Mouse (Mus musculus) heart, embryonic 12.5 days (tissue): Measurements from ENCODE around the gene Grip1. TPM values are rescaled to one million over a fixed set of nuclear protein-coding genes. Genes with fewer than 3 reads are reported as not detected.

ENCODE experiments used
- ATAC-seq: fragments of 200-750 bp; cut with Nextera tagmentation; 2 replicates; pipeline ENCODE4 v1.8.0; 2017; ENCODE audit warnings: moderate TSS enrichment, moderate library complexity; ENCODE audit not compliant: insufficient number of reproducible peaks, low FRiP score
- H3K27ac ChIP-seq: fragments of 300-500 bp; sonication (generic); 2 replicates; pipeline ENCODE4 v1.5.1; 2016; ENCODE audit warnings: mild to moderate bottlenecking, moderate library complexity; ENCODE audit not compliant: poor library complexity, severe bottlenecking
- H3K27me3 ChIP-seq: fragments of 300-500 bp; sonication (generic); replicated peaks from 2 replicates; pipeline ENCODE4 v1.6.1; 2016; ENCODE audit warnings: mild to moderate bottlenecking, moderate library complexity
- H3K36me3 ChIP-seq: fragments of 300-500 bp; sonication (generic); 2 replicates; pipeline ENCODE4 v1.6.1; 2016; ENCODE audit warnings: mild to moderate bottlenecking, moderate library complexity
- H3K4me1 ChIP-seq: fragments of 300-500 bp; sonication (generic); replicated peaks from 2 replicates; pipeline ENCODE4 v1.6.1; 2016; ENCODE audit warnings: mild to moderate bottlenecking
- H3K4me2 ChIP-seq: fragments of 300-500 bp; sonication (generic); 2 replicates; pipeline ENCODE4 v1.6.1; 2016; ENCODE audit warnings: mild to moderate bottlenecking, moderate library complexity
- H3K4me3 ChIP-seq: fragments of 300-500 bp; sonication (generic); 2 replicates; pipeline ENCODE4 v1.5.1; 2016; ENCODE audit warnings: mild to moderate bottlenecking
- H3K9ac ChIP-seq: fragments of 300-500 bp; sonication (generic); 2 replicates; pipeline ENCODE4 v1.6.1; 2016; ENCODE audit warnings: mild to moderate bottlenecking, moderate library complexity
- H3K9me3 ChIP-seq: fragments of 300-500 bp; sonication (generic); replicated peaks from 2 replicates; pipeline ENCODE4 v1.6.1; 2016; ENCODE audit warnings: mild to moderate bottlenecking, moderate library complexity
- WGBS: fragments of 180-500 bp; shearing (Covaris S2); methylation state at CpG from one replicate; pipeline ENCODE4 v1.1.7; 2016; 5-methylcytosine and 5-hydroxymethylcytosine counted together
- polyA plus RNA-seq: library from polyadenylated mRNA; unstranded; fragments of >200 nt; fragmentation: Nextera tagmentation; extraction: Ambion mirVana; gene quantifications from 2 replicates; pipeline ENCODE4 v1.2.1, GENCODE M21; 2016

Grip1 gene
- polyA plus RNA-seq, 1 experiment from 2014 or later: 3.1 TPM

- no peak overlapping the region for H3K9ac ChIP-seq
- no peak overlapping the region for H3K4me2 ChIP-seq
- ATAC-seq: no peak
- H3K27ac ChIP-seq: no peak overlapping the region
- no peaks in the 10 kb centered on the region; the same call in 1 of the 2 replicates for H3K4me1 ChIP-seq
- 0 out of 2 replicates have a peak, but pooled peaks cover 1% of the 10 kb centered on the region for H3K9me3 ChIP-seq
- 54% methylated on average over 8 of the region's 8 CpGs for WGBS
- no peaks in the 10 kb centered on the region; the same call in 1 of the 2 replicates for H3K27me3 ChIP-seq
- H3K36me3 ChIP-seq: no peaks in the 10 kb centered on the region
- H3K4me3 ChIP-seq: no peak overlapping the region
Observed at GRCm38 (mm10) chr10:119806151-119806550, 352.5 kb downstream of the Grip1 start.

- Histone ChIP-seq H3K4me3 (no peak overlapping the region), H3K9me3 (0 out of 2 replicates have a peak, but pooled peaks cover 3% of the 10 kb centered on the region), H3K27me3 (no peaks in the 10 kb centered on the region), H3K9ac (no peak overlapping the region), H3K4me1 (no peaks in the 10 kb centered on the region), H3K27ac (no peak overlapping the region), H3K36me3 (no peaks in the 10 kb centered on the region), H3K4me2 (no peak overlapping the region)
- WGBS: 82% methylated on average over 5 of the region's 5 CpGs
- ATAC-seq: no peak
Observed at GRCm38 (mm10) chr10:119808384-119808783, 354.8 kb downstream of the Grip1 start.

GRCm38 (mm10) chr10:119814087-119814486, 360.5 kb downstream of the Grip1 start:
- no peaks in the 10 kb centered on the region for H3K27me3 ChIP-seq
- no peak overlapping the region for H3K9ac ChIP-seq
- 0 out of 2 replicates have a peak, but pooled peaks cover 3% of the 10 kb centered on the region for H3K9me3 ChIP-seq
- no peak overlapping the region for H3K4me3 ChIP-seq
- H3K4me2 ChIP-seq: no peak overlapping the region
- no peaks in the 10 kb centered on the region for H3K36me3 ChIP-seq
- WGBS: 82% methylated on average over 4 of the region's 4 CpGs
- H3K27ac ChIP-seq: no peak overlapping the region
- no peak for ATAC-seq
- peaks cover 13% of the 10 kb centered on the region for H3K4me1 ChIP-seq

GRCm38 (mm10) chr10:119816001-119816400, 362.4 kb downstream of the Grip1 start:
- Histone ChIP-seq H3K9ac (no peak overlapping the region), H3K4me1 (peaks cover 20% of the 10 kb centered on the region), H3K27ac (no peak overlapping the region), H3K36me3 (no peaks in the 10 kb centered on the region), H3K9me3 (0 out of 2 replicates have a peak, but pooled peaks cover 3% of the 10 kb centered on the region), H3K4me2 (no peak overlapping the region), H3K27me3 (no peaks in the 10 kb centered on the region), H3K4me3 (no peak overlapping the region)
- ATAC-seq: no peak
- 30% methylated on average over 5 of the region's 5 CpGs for WGBS

- ATAC-seq: no peak
- Histone ChIP-seq H3K9me3 (no peaks in the 10 kb centered on the region), H3K36me3 (no peaks in the 10 kb centered on the region), H3K4me3 (no peak overlapping the region), H3K27me3 (no peaks in the 10 kb centered on the region), H3K9ac (no peak overlapping the region), H3K4me2 (no peak overlapping the region), H3K27ac (no peak overlapping the region), H3K4me1 (peaks cover 20% of the 10 kb centered on the region)
- WGBS: 43% methylated on average over 5 of the region's 5 CpGs
Observed at GRCm38 (mm10) chr10:119818381-119818780, 364.8 kb downstream of the Grip1 start.

GRCm38 (mm10) chr10:119819102-119819681, 365.6 kb downstream of the Grip1 start:
- Histone ChIP-seq H3K27me3 (no peaks in the 10 kb centered on the region), H3K4me1 (peaks cover 23% of the 10 kb centered on the region), H3K9me3 (no peaks in the 10 kb centered on the region), H3K36me3 (no peaks in the 10 kb centered on the region), H3K4me3 (peak overlapping the region; percentile 37), H3K4me2 (peak overlapping the region; percentile 70), H3K9ac (no peak overlapping the region; the same call in 1 of the 2 replicates), H3K27ac (no peak overlapping the region; the same call in 1 of the 2 replicates)
- no peak for ATAC-seq
- WGBS: 25% methylated on average over 17 of the region's 17 CpGs

GRCm38 (mm10) chr10:119819740-119820139, 366.1 kb downstream of the Grip1 start:
- Histone ChIP-seq H3K27ac (no peak overlapping the region), H3K4me1 (peaks cover 23% of the 10 kb centered on the region), H3K9ac (no peak overlapping the region), H3K27me3 (no peaks in the 10 kb centered on the region), H3K36me3 (no peaks in the 10 kb centered on the region), H3K4me2 (peak overlapping the region; percentile 70), H3K4me3 (peak overlapping the region; percentile 37), H3K9me3 (no peaks in the 10 kb centered on the region)
- no peak for ATAC-seq
- 33% methylated on average over 5 of the region's 5 CpGs for WGBS

GRCm38 (mm10) chr10:119820428-119820827, 366.8 kb downstream of the Grip1 start:
- H3K4me3 ChIP-seq: no peak overlapping the region
- H3K4me1 ChIP-seq: peaks cover 23% of the 10 kb centered on the region
- no peak overlapping the region for H3K27ac ChIP-seq
- H3K9ac ChIP-seq: no peak overlapping the region
- H3K36me3 ChIP-seq: no peaks in the 10 kb centered on the region
- no peaks in the 10 kb centered on the region for H3K9me3 ChIP-seq
- no peak overlapping the region for H3K4me2 ChIP-seq
- 81% methylated on average over 4 of the region's 4 CpGs for WGBS
- H3K27me3 ChIP-seq: no peaks in the 10 kb centered on the region
- ATAC-seq: no peak

- 0 out of 2 replicates have a peak, but pooled peaks cover 4% of the 10 kb centered on the region for H3K9me3 ChIP-seq
- no peak overlapping the region for H3K27ac ChIP-seq
- no peak for ATAC-seq
- H3K27me3 ChIP-seq: no peaks in the 10 kb centered on the region
- no peaks in the 10 kb centered on the region for H3K36me3 ChIP-seq
- H3K4me2 ChIP-seq: no peak overlapping the region
- H3K9ac ChIP-seq: no peak overlapping the region
- H3K4me3 ChIP-seq: no peak overlapping the region
- H3K4me1 ChIP-seq: peaks cover 13% of the 10 kb centered on the region
- 59% methylated on average over 7 of the region's 7 CpGs for WGBS
Observed at GRCm38 (mm10) chr10:119823691-119824090, 370.1 kb downstream of the Grip1 start.

GRCm38 (mm10) chr10:119824521-119824920, 370.9 kb downstream of the Grip1 start:
- 36% methylated on average over 11 of the region's 11 CpGs for WGBS
- Histone ChIP-seq H3K36me3 (no peaks in the 10 kb centered on the region), H3K9ac (no peak overlapping the region), H3K27ac (no peak overlapping the region), H3K9me3 (0 out of 2 replicates have a peak, but pooled peaks cover 8% of the 10 kb centered on the region), H3K4me3 (no peak overlapping the region), H3K4me1 (0 out of 2 replicates have a peak, but pooled peaks cover 6% of the 10 kb centered on the region), H3K27me3 (no peaks in the 10 kb centered on the region), H3K4me2 (no peak overlapping the region)
- ATAC-seq: no peak

GRCm38 (mm10) chr10:119830388-119830956, 376.8 kb downstream of the Grip1 start:
- Histone ChIP-seq H3K27ac (no peak overlapping the region), H3K4me1 (peaks cover 5% of the 10 kb centered on the region; the same call in 1 of the 2 replicates), H3K4me2 (no peak overlapping the region), H3K4me3 (no peak overlapping the region), H3K9me3 (peaks cover 13% of the 10 kb centered on the region), H3K36me3 (no peaks in the 10 kb centered on the region), H3K9ac (no peak overlapping the region), H3K27me3 (no peaks in the 10 kb centered on the region)
- ATAC-seq: no peak
- whole genome bisulfite sequencing: 78% methylated on average over 6 of the region's 6 CpGs
